Mouse (Mus musculus) layer of hippocampus, postnatal 10 days (tissue): ENCODE measurements at regions not wholly inside any gene's neighbourhood (a gene's known extent, or its start where the extent isn't known, plus 50 kb on each side); places are given as distances from the start of the nearest gene placed in this dataset.

ENCODE experiments used
- DNase-seq, 2 experiments: peaks; one replicate each; pipeline ENCODE4 v3.0.0; 2021; ENCODE audit warnings: low spot score in 2 of 2

DNA sequence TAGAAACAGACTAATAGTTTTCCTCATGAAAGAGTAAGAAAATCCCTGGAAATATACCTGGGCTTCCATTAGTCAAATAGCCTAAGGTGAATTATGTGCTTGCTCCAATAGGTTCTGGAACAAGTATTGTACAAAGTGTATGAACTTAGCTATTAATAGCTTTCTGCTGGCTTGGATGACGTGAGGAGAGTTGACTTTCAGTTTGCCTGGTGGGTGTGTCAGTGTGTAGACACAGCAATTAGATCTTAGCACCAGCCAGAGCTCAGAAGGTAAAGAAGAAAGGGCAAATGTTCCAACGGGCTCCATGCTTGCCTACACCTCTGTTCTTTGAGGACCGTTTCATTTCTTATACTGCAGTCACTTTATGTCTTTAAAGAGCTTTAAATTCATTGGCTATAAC, 654.8 kb upstream of the Mef2c start:
- DNase-seq: no peak

DNA sequence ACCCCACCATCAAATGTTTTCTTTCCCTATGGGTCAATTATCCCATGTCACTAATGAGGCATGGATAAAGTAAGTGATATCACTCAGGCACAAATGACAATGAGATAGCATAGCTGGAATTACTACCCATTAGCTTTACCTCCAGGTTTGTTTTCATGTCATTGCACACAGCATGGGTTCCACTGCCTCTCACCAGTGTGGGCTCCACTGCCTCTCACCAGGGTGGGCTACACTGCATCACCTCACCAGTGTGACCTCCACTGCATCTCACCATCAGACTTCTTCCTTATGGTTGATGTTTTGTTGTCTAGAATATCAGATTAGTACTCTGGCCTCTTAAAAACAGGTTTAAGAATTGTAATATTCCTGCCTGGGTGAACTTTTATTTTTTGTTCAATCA, 634.0 kb upstream of the Mef2c start:
- no peak for DNase-seq

DNA sequence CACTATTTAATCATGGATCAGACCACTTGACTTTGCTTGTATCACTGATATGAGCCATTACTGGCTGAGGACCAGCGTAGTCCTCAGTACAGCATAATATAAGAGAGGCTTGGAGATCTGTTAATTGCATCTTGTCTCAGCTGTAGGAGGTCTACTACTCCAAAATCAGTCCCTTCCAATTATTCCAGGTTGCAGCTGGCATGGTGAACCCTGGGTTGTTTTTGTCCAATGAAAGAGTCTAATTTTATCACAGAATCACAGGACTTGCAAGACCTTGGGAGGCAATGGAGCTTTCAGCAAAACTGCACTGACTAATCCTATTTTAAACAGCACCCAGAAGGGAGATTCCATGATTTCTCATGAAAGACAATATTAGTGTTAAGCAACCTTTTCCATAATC, 629.7 kb upstream of the Mef2c start:
- DNase-seq: no peak

DNA sequence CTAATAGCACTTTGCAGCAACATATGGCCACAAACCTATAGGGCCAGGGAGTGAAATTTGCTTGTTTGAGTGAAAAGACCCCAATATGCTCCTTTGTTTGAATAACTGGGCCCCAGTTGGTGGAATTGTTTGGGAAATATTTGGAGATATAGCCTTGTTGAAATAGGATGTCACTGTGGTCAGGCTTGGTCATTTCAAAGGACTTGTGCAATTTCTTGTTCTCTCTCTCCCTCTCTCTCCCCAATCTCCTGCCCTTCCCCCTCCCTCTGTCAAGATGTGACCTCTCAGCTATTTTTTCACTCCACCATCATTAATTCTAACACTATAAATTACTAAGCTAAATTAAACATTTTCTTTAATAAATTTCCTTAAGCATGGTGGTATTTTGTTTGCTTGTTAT, 620.5 kb upstream of the Mef2c start:
- no peak for DNase-seq

DNA sequence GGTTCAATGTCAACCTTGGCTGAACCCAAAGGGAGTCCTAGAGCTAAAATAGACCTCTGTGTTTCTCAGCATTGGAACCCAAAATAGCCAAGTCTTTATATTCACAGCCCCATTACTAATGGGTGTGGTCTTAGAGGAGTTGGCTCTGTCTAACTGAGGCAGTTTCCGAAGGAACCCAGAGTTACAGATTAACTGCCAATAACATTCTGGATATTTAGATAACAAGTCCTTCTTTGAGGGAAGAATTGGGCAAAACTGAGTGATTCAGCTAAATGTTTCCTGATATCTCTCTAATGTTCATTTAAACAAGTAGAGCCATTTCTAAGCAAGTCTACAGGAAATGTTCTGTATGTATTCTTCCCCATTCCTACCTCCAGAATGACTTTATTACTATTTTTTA, 615.1 kb upstream of the Mef2c start:
- DNase-seq: no peak

DNA sequence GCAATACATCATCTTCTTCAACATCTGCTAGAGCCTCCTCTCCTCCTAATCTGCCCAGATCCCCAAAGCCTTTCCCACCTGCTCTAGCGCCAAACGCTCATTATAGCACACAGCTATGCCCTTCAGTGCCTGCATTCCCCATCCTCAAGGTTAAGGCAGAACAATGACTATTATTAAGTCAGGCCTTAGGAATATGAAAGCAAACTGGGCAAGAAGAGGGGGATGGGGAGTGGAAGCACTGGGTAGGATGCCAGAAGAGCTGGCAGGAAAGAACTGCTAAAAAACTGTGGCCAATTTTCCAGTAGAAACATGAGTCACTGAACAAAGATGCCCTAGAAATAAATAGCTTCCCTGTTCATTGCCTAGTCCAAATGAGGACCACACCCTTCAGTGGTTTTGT, 611.1 kb upstream of the Mef2c start:
- DNase-seq: peak; percentile 25 to 36

DNA sequence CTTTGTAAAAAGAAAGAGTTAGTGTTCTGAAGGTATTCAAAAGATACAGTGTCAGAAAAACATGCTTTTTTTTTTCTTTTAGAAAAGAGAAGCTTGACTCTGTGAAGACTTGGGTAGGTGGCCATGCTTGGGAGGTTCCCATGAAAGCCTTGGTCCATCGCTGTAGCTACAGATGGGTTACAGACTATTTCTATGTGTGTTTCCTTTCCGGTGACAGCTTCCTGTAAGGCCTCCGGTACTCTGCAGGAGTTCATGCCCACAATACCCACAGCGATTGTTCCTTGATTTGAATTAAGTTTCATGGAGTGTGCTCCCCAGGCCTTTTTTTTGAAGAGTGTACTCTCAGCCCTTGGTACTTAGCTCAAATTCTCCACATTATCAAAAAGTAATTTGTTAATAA, 604.1 kb upstream of the Mef2c start:
- no peak for DNase-seq

DNA sequence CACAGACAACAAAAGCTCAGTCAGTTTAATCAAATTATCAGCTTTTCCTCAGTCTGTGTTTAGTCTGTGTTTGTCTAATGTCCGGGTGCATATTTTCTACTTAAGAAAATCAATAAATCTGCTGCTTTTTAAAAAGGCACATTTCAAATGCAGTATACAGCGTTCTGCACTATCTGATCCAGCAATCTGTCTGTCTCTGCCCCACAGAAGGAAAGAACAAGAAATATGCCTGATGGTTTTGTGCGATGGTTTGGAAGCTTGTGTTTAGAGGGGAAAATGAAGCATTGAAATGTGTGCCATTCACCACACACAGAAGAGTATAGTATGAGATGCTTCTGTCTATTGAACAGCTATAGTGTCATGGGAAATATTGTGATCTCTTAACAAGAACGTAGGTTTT, 601.7 kb upstream of the Mef2c start:
- no peak for DNase-seq

DNA sequence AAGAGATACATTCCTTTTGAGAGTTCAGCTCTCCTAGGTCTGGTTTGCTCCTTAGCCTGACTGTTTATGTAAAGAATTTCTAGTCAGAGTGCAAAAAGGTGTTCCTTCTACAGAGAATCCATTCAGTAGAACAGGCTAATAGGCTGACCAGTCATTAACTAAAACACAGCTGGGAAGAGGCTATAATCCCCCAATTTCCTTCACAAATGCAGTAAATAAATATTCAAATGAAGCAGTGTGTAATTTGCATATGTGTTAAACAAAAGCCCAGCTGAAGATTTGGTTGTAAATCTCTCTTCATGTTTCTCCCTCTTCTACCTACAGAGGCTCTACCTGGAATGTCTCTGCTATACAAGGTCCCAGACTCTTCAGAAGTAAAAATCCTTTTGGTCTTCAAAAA, 600.2 kb upstream of the Mef2c start:
- DNase-seq: no peak

DNA sequence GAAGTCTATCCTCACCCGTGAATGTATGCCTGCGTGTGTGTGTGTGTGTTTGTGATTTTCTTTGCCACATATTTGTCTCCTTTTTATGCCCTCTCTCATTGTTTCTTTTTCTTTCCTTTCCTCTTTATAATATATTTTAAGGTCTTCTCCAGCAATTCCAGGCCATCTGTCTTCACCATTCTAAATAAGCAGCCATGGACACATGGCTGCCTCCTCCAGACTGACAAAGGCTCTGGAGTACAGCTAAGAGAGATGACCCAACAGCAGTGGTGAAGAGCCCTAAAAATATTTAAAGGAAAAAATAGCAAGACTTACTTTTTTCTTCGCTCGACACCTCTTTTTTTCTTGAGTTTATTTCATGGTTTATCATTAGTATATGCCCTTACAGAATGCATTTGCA, 596.1 kb upstream of the Mef2c start:
- DNase-seq: no peak

DNA sequence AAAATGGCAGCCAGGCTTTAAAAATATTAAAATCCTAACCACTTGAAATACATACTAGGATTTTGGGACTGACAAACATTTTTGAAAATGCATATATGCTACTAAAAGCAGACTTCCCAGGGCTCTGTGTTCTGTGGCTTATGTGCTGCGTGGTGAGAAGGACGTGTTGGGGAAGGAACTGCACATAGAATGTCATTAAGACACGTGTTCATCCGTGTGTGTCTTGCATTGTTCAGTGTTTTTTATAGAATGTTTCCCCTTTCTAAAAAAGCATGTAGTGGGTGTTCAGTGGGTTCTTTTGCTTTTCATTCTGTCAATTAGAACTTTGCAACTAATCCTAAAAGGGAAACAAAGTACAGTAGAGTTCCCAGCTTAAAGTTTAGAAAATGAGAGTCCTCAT, 594.7 kb upstream of the Mef2c start:
- DNase-seq: no peak

DNA sequence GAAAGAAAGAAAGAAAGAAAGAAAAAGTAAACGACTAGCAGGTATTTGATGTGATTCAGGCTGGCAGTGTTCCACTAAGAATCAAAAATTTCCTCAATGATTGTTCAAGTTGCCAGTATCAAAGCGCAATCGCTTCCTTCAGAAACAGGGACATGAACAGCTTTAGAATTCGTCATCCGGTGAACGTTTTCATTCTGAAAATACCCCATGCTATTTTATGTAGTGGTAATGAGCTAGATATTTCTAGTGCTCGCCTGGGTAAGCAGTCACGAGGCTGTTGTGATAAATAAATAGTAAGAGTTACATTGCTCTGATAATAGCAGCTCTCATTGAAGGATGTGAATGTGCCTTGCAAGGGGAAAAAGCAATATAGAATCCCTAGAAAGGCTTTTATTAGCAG, 591.0 kb upstream of the Mef2c start:
- DNase-seq: no peak

DNA sequence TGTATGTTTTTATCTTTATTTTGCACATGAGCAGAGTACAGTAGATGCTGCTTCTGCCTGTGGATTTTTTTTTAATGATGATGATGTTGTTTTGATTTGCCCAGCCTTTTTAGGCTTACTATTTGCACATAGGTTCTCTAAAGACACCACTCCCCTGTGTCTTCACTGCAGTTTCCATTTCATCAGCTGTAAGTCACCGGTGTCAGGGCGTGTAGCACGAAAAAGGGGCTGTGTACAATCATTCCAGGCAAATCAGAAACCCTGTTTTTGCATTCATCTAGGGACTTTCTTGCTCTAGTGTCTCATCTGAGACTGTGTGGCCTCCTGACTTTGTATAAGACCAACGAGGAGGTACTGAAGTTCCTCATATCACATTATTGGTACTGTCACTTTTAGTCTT, 588.6 kb upstream of the Mef2c start:
- DNase-seq: no peak

DNA sequence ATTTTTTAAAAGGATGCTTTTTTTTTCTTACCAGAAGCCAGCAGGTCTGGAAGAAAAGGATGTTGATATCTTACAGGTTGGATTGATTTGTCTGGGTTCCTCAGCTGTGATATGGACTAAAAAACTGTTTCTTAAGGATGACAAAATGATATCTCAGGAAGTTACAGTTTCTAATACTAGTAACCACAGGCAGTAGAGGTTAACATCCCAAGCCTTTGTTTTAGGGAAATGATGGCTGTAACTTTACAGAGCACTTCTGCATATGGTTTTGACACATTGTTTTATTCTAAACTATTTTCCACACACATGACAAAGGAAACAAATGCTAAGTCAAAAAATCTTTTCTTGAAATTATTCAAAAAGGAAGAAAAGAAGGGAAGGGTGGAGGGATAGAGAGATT, 573.8 kb upstream of the Mef2c start:
- no peak for DNase-seq

DNA sequence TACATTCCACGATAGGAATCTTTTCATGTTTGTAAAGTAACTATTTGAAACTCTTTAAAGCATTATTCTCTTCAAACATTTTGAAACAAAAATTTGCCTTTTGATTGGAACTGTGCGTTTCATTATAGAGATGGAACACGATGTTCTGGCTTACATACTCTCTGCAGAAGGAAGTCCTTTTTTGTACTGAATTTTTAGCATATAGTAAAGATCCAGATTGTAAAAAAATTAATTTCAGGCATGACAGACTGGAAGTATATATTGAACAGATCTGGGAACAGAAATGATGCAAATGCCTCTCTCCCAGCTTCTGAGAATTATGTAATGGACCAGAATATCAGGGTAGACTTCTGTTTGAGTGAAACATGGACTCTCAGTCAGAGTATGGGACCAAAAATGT, 566.0 kb upstream of the Mef2c start:
- no peak for DNase-seq

DNA sequence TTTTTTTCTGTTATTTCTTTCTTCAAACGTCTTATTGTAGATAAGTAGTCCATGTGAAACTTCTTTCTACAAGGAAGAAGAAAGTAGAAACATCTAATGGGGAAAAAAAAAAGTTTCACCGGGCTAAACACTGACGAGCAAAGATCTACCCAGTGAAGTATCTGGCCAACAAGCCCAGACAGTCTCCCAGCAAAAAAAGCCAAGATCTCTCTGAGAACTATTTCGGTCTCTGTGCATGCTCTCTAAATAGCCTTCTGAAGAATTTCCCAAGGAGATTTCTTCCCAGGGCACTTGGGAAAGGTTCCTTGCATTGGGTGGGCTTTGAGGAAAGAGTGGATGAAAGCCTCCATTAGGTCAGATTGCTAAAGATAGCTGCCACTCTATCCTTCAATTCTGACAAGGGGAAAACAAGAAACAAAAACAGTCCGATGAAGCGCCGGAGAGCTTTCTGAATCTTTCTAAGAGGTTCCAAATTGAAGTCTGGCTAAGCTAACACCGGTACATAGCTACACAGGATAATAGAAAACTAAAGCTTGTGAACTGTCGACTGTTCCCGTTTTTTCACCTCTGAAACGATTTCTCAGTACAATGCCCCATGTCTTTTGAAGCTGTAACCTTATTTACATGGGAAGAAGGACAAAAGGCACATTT, 561.0 kb upstream of the Mef2c start:
- DNase-seq: no peak

DNA sequence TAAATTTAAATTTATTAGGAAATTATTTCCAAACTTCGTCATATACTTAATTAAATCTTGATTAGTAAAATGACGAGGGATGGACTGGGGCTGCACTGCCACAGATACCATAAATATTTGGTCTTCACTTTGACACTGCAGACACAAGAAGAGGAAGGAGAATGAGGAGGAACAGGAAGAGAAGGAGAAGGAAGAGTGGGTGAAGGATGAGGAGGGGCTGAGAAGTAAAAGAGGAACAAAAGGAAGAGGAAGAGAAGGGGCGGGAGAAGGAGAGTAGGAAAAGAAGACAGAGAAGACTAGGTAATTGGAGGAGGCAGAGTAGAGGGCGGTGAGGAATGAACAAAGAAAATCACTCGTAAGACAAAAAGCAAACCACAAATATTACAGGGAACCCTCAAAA, 556.9 kb upstream of the Mef2c start:
- no peak for DNase-seq

DNA sequence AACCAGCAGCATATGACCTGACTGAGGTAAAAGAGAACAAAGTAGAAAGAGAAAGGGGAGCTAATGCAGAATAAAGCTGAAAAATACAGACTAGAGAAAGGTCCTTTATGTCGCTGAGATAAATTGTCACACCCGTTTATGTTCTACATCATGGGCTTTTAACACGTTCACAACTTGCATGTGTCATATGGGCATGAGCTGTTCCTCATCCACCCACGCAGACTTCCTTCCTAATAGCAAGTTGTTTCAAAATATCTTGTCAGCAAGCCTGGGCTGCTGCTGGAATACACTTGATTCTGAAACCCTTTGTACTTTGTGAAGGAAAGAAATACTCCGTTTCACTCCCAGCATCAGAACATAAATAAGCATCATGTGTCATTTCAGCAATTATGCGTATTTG, 554.3 kb upstream of the Mef2c start:
- no peak for DNase-seq

DNA sequence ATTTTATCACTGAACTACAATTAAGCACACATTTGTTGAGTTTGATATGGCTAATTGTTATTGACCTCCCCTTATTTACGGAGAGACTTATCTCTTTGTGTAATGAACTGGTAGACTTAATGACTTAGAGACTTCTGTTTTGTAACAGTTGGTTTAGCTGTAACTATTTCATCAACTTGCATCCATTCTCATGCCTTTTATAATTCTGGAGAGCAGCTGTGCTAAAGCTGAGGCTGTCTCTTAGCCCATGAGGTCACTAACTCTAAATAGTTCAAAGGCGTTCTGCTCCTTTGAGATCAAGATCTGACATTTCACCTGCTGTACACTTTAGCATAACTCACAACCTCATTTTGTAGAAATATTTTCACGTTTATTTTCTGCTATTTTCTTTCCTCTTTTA, 541.5 kb upstream of the Mef2c start:
- no peak for DNase-seq

DNA sequence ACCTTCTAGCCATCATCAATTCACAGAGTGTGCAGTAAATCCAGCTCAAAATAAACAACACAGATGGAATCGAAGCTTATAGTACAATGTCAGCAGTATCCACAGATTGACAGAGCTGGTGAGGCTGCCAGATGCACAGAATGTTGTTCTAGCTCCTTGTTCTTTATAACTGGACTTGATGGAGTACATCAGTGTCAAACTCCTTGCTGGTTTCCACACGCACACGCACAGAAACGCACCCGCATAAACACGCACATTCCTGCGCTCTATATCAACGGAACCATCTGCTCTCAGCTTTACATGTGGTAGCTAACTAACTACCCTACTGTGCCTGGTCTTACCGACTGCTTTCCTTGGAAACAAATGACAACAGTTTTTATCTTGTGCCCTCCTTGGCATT, 532.1 kb upstream of the Mef2c start:
- DNase-seq: peak; percentile 5 to 14

DNA sequence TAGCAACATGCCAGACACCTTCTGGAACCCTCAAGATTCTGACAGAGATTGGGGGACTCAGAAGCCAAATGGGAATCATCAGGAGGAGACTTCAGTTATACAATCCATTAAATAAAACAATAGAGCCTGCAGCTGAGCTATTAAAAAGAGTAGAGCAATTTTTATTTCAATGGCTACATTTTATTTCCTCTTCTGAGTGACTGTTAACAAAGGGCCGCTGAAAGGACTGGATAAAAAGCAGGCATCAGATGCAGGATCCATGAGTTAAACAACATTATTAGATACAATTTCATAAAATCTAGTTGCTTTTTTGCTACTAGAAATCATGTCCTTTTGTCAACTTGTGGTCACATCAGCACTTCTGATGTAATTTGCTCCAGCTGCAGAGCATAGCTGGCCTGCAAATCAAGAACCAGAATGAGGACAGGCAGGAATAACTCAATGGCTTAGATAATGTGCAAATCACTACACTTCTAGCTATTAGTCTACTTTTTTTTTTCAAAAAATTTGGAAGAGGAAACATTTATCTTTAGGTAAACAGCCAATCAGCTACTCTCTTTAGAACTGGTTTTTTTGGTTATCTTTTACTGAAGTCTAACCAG, 529.5 kb upstream of the Mef2c start:
- DNase-seq: no peak

DNA sequence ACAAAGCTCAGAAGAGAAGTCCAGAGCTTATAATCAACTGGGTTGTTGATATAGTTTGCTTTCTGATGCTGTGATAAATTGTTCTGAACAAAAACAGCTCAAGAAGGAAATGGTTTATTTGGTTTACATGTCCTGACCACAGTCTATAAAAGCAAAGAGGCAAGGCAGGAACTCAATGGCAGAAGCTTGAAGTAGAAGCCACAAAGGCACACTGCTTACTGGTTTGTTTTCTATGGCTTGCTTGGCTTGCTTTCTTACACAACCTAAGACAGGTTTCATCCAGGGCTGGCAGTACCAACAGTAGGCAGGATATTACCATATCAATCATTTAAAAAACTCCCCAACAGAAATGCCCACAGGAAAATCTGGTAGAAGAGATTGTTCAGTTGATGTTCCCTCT, 502.7 kb upstream of the Mef2c start:
- DNase-seq: no peak

DNA sequence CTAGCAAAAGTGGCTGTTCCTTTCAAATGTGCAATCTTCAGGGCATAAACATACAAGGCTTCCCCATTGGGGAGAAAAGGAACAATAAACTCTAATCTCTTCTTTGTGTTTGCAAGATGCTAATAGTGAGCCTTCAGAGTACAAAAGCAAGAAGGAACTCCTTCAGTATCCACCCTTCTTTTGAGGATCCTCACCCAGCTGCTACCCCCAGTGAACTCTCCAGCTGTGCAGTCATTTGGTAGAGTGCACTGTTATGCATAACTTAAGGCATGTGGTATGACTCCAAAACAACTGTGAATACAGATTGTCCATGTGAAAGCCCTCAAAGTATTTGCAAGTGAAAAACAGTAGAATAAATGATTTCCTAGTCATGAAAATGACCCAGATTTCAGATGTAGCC, 487.1 kb upstream of the Mef2c start:
- no peak for DNase-seq

DNA sequence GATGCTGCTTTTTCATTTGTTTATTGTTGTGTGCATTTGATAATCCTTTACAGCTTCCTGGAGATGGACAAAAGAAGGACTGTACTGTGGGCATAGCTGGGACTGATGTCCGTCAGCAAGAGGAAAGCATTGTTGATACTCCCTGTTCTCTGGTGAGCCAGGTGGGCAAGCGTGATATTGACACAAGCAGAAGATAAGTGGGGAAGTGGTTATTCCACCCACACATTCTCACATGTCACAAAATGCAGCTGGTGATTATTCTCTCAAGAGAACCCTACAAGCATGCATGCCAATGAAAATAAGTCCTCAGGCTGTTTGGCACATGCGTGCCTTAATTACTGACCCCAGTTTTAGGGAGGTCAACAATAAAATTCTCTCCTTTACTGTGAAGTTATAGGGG, 483.0 kb upstream of the Mef2c start:
- DNase-seq: no peak
